Mouse (Mus musculus) fibroblast of lung, adult 2 months (primary cell): ENCODE data around the gene Pcgf5.

Source experiments
- DNase-seq: peaks from one replicate; pipeline ENCODE4 v3.0.0-alpha.2; 2011; ENCODE audit warnings: low read depth

Gene Pcgf5

GRCm38 (mm10) chr19:36495555-36495954, 147.4 kb downstream of the Pcgf5 start:
- DNase-seq = no peak

DNA sequence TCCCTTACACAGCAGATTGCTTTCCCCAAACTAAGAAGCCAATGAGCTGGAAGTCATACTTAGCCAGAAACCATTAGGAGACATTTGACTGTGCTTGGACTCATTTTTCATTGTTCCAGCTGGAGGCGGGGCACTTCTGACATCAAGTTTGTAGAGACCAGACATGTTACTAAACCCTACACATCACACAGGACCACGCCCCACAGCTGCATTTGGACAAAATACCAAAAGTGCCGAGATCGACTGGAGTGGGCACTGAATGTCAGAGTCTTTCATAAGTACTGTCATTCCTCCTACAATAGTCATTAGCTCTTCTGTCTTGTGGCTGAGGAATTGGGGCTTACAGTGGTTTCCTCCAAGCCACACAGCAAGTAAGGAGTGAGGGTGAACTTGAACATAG, 148.4 kb downstream of the Pcgf5 start:
- peak; percentile 20 for DNase-seq

DNA sequence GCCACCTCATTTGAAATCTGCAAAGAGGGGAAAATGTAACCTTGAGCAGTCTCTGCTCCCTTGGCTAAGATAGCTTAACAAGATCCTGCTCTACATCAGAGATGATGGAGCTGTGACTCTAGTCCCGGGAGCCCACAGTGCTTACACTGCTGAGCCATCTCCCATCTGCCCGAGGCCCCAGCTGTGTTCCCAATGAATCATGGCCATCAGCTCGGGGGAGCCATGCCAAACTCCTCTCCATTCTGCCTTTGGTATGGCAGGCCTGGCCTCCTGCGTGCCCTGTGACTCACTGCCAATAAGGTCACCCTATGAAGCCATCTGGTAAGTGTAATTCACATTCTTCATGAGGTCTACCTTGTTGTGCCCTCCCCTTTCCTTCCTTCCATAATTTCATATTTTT, 149.0 kb downstream of the Pcgf5 start:
- DNase-seq = peak; percentile 64

DNA sequence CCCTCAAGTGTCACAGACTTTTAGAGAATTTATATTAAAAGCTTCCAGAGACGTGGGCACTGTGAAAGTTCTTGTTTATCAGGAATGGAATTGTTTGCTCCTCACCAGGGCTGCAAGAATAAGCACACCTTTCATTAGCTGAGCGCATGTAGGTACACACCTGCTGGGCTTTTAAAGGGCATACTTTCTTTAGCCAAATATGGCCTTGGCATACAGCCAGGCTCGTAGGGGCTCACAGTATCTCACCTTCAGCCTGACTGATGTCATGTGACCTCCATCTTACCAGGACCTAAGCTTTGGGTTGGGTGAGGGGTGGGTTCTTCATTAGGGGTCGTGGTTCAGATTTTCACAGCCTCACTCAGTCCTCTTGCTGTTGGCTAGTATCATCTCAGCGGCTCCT, 149.6 kb downstream of the Pcgf5 start:
- DNase-seq = no peak

DNA sequence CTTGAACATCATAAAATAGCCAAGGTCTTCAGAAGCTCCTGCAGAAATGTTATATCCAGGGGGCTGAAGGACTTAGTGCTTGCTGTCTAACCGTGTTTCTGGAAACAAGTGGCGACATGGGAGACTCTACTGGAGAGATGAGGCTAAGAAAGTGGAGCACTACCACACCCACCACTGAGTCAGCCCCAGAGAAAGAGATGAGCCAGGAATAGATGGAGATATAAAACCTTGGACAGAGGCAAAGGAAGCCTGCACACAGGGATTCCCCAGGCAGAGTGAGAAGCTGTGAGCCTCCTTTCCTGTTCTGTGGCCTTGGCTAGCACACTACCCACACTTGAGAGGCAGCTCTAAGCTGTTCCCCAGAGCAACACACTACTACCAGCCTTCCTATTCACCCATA, 156.6 kb downstream of the Pcgf5 start:
- no peak for DNase-seq
